Mouse (Mus musculus) stomach, embryonic 16.5 days (tissue): ENCODE results near the gene Rpgrip1. TPM values are rescaled to one million over a fixed set of nuclear protein-coding genes. Genes with fewer than 3 reads are reported as not detected.
A peak's percentile ranks its signal among the peaks of the same experiment; 100 is the strongest.

Source experiments
- ATAC-seq: fragments of 200-750 bp; cut with Nextera tagmentation; 2 replicates; pipeline ENCODE4 v1.8.0; 2017; ENCODE audit warnings: moderate number of reproducible peaks, moderate TSS enrichment; ENCODE audit not compliant: insufficient read depth, low FRiP score
- H3K27ac ChIP-seq: fragments of 300-500 bp; sonication (generic); 2 replicates; pipeline ENCODE4 v1.5.1; 2014; ENCODE audit warnings: low read length
- H3K27me3 ChIP-seq: fragments of 300-500 bp; sonication (generic); 2 replicates; pipeline ENCODE4 v1.6.1; 2014; ENCODE audit warnings: low read length, control low read depth, mixed read lengths; ENCODE audit not compliant: control insufficient read depth, insufficient read depth
- H3K36me3 ChIP-seq: fragments of 300-500 bp; sonication (generic); 2 replicates; pipeline ENCODE4 v1.6.1; 2014; ENCODE audit warnings: low read length; ENCODE audit not compliant: control insufficient read depth, insufficient read depth
- H3K4me1 ChIP-seq: fragments of 300-500 bp; sonication (generic); 2 replicates; pipeline ENCODE4 v1.6.1; 2014; ENCODE audit warnings: low read length, control low read depth, mixed read lengths; ENCODE audit not compliant: control insufficient read depth, insufficient read depth
- H3K4me2 ChIP-seq: fragments of 300-500 bp; sonication (generic); 2 replicates; pipeline ENCODE4 v1.6.1; 2014; ENCODE audit warnings: low read depth, low read length, mixed read lengths
- H3K4me3 ChIP-seq: fragments of 300-500 bp; sonication (generic); replicated peaks from 2 replicates; pipeline ENCODE4 v1.5.1; 2014; ENCODE audit warnings: mild to moderate bottlenecking, low read length
- H3K9ac ChIP-seq: fragments of 300-500 bp; sonication (generic); 2 replicates; pipeline ENCODE4 v1.6.1; 2014; ENCODE audit warnings: low read length
- H3K9me3 ChIP-seq: fragments of 300-500 bp; sonication (generic); replicated peaks from 2 replicates; pipeline ENCODE4 v1.6.1; 2016; ENCODE audit warnings: low read length, control low read depth; ENCODE audit not compliant: control insufficient read depth
- WGBS: fragments of 180-500 bp; shearing (Covaris S2); extraction: QIAGEN DNeasy Blood & Tissue Kit; methylation state at CpG from one replicate; pipeline ENCODE4 v1.1.7; 2014; 5-methylcytosine and 5-hydroxymethylcytosine counted together
- polyA plus RNA-seq: library from polyadenylated mRNA; unstranded; fragments of >200 nt; fragmentation: Nextera tagmentation; extraction: Ambion mirVana; gene quantifications from 2 replicates; pipeline ENCODE4 v1.2.1, GENCODE M21; 2015

Gene Rpgrip1
- polyA plus RNA-seq, 1 experiment from 2014 or later = 51.5 TPM

DNA sequence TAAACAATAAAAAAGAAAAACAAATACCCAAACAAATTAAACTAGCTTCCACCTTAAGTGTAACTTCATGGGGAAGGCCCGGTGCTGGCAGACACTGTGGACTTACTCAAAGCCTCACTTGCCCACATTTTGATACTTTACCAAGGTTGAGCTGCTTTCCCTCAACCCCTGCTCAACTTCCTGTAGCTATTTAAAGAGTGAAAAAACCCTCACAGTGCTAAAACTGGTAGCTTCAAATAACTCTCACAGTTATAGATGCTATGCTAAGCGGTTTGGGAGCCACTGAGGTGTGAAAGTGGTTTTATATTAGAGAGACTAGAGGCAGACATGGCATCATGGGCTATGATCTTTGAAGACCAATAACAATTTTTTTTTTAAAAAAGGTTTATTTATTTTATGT is 56.1 kb downstream of the Rpgrip1 start:
- WGBS = 89% methylated on average over 2 of the region's 2 CpGs
- no peak for ATAC-seq
- no peak overlapping the region for H3K9ac ChIP-seq
- H3K27ac ChIP-seq = no peak overlapping the region
- no peak overlapping the region for H3K4me3 ChIP-seq
- H3K4me1 ChIP-seq = no peaks in the 10 kb centered on the region
- peaks cover 32% of the 10 kb centered on the region for H3K36me3 ChIP-seq
- H3K9me3 ChIP-seq = no peaks in the 10 kb centered on the region
- H3K4me2 ChIP-seq = no peak overlapping the region
- no peaks in the 10 kb centered on the region for H3K27me3 ChIP-seq

GRCm38 (mm10) chr14:52188788-52189187 is 78.3 kb downstream of the Rpgrip1 start:
- no peaks in the 10 kb centered on the region for H3K9me3 ChIP-seq
- H3K27me3 ChIP-seq = no peaks in the 10 kb centered on the region
- H3K9ac ChIP-seq = no peak overlapping the region
- no peak overlapping the region for H3K27ac ChIP-seq
- H3K4me2 ChIP-seq = no peak overlapping the region
- H3K36me3 ChIP-seq = no peaks in the 10 kb centered on the region
- WGBS = 76% methylated on average over 1 of the region's 1 CpGs
- no peaks in the 10 kb centered on the region for H3K4me1 ChIP-seq
- no peak for ATAC-seq
- no peak overlapping the region for H3K4me3 ChIP-seq

- ATAC-seq = no peak
- no peak overlapping the region for H3K27ac ChIP-seq
Measured at GRCm38 (mm10) chr14:52189519-52189918, 79.0 kb downstream of the Rpgrip1 start.

GRCm38 (mm10) chr14:52190740-52191359 is 80.3 kb downstream of the Rpgrip1 start:
- Histone ChIP-seq H3K36me3 (no peaks in the 10 kb centered on the region), H3K9ac (no peak overlapping the region), H3K4me3 (no peak overlapping the region), H3K9me3 (no peaks in the 10 kb centered on the region), H3K27ac (no peak overlapping the region), H3K4me1 (peaks cover 3% of the 10 kb centered on the region), H3K4me2 (no peak overlapping the region), H3K27me3 (no peaks in the 10 kb centered on the region)
- no peak for ATAC-seq

More at GRCm38 (mm10) chr14:52189519-52189918, 79.0 kb downstream of the Rpgrip1 start:
- 73% methylated on average over 2 of the region's 2 CpGs for WGBS
- no peaks in the 10 kb centered on the region for H3K9me3 ChIP-seq
- no peak overlapping the region for H3K9ac ChIP-seq
- H3K4me3 ChIP-seq = no peak overlapping the region
- no peaks in the 10 kb centered on the region for H3K27me3 ChIP-seq
- no peak overlapping the region for H3K4me2 ChIP-seq
- H3K36me3 ChIP-seq = no peaks in the 10 kb centered on the region
- H3K4me1 ChIP-seq = no peaks in the 10 kb centered on the region

DNA sequence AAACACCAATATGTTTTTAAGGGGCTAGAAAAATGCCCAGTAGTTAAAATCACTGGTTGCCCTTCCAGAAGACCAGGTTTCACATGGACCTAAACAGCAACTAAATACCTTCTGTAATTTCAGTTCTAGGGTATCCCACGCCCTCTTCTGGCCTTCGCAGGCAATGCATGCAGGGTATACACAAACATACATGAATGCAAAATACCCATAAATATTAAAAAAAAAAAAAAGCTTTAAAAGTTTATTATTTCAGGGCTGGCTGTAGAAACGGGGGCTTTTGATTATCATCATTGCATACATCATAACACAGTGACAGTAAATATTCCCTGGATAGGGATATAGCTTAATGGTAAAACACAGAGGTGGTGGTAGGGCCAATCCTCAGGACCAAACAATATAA is 85.2 kb downstream of the Rpgrip1 start:
- H3K36me3 ChIP-seq = peaks cover 11% of the 10 kb centered on the region
- H3K27ac ChIP-seq = no peak overlapping the region
- H3K4me1 ChIP-seq = peaks cover 13% of the 10 kb centered on the region
- no peaks in the 10 kb centered on the region for H3K9me3 ChIP-seq
- H3K27me3 ChIP-seq = no peaks in the 10 kb centered on the region
- no peak overlapping the region for H3K9ac ChIP-seq
- peak overlapping the region; percentile 96 for H3K4me3 ChIP-seq
- peak overlapping the region; percentile 77 for H3K4me2 ChIP-seq
- 4% methylated on average over 3 of the region's 3 CpGs for WGBS
- no peak for ATAC-seq

GRCm38 (mm10) chr14:52196230-52197155 is 86.0 kb downstream of the Rpgrip1 start:
- Histone ChIP-seq H3K4me3 (peak overlapping the region; percentile 96), H3K4me1 (peaks cover 13% of the 10 kb centered on the region), H3K9me3 (no peaks in the 10 kb centered on the region), H3K36me3 (peaks cover 15% of the 10 kb centered on the region), H3K27me3 (no peaks in the 10 kb centered on the region), H3K27ac (peak overlapping the region; percentile 99), H3K9ac (peak overlapping the region; percentile 97), H3K4me2 (peak overlapping the region; percentile 77)
- ATAC-seq = peak; percentile 11; the same call in 1 of the 2 replicates
- WGBS = under 1% methylated on average over 59 of the region's 59 CpGs

DNA sequence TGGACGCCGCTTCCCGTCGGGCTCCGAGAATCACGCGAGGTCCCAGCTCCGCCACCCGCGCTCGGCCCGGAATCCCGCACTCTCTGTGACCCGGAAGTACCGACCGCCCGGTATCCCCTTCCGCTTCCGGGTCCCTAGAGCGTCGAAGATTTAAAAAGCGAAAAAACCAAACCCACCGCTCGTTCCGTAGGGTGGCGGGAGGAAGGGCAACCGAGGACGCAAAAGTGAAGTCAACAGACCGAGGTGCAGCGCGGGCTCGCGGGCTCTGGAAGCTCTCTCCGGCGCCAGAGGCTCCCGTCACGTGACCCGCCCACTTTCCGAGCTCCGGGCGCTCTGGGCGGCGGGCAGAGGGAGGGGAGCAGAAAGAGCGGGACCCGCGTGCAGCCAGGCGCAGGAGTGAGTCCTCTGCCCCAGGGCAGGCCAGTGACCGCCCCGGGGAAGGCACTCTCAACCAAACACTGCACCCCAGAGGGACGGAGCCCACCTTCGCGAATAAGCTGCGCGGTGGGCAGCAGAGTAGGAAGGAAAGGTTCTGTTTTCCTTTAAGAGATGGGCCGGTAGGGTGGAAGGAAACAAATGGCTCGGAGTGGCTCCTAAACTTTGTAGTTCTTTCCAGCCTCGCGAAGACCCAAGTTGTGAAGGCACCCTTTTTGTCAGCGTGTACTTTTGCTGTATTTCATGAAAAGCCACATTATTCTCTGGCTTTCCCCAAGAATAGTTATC is 86.8 kb downstream of the Rpgrip1 start, which contains the start of gene Supt16:
Gene Supt16, minus strand, starts transcription at position 261 of the 723 bp plus-strand sequence.
- Histone ChIP-seq H3K4me1 (peaks cover 13% of the 10 kb centered on the region), H3K27me3 (no peaks in the 10 kb centered on the region), H3K4me2 (peak within 1 kb of the TSS; percentile 77), H3K36me3 (peaks cover 19% of the 10 kb centered on the region), H3K9me3 (no peaks in the 10 kb centered on the region), H3K27ac (peak within 1 kb of the TSS; percentile 99), H3K9ac (peak within 1 kb of the TSS; percentile 97), H3K4me3 (peak within 1 kb of the TSS; percentile 96)
- ATAC-seq = peak; percentile 93
- WGBS = under 1% methylated on average over 59 of the region's 59 CpGs

GRCm38 (mm10) chr14:52198141-52198540 is 87.6 kb downstream of the Rpgrip1 start:
- Histone ChIP-seq H3K4me1 (peaks cover 13% of the 10 kb centered on the region), H3K4me2 (peak overlapping the region; percentile 77), H3K9ac (peak overlapping the region; percentile 46; the same call in 1 of the 2 replicates), H3K27me3 (no peaks in the 10 kb centered on the region), H3K27ac (peak overlapping the region; percentile 64; the same call in 1 of the 2 replicates), H3K9me3 (no peaks in the 10 kb centered on the region), H3K4me3 (peak overlapping the region; percentile 25), H3K36me3 (peaks cover 24% of the 10 kb centered on the region)
- ATAC-seq = no peak
- WGBS = 17% methylated on average over 3 of the region's 3 CpGs
